Mouse (Mus musculus) forebrain, embryonic 15.5 days (tissue): ENCODE results near the gene Wdr4. TPM values are rescaled to one million over a fixed set of nuclear protein-coding genes. Genes with fewer than 3 reads are reported as not detected.

ENCODE experiments used
- ATAC-seq: fragments of 200-750 bp; cut with Nextera tagmentation; replicated peaks from 2 replicates; pipeline ENCODE4 v1.8.0; 2017; ENCODE audit warnings: mild to moderate bottlenecking, moderate TSS enrichment, moderate library complexity
- H3K27ac ChIP-seq: fragments of 300-500 bp; sonication (generic); replicated peaks from 2 replicates; pipeline ENCODE4 v1.5.1; 2015; ENCODE audit warnings: mild to moderate bottlenecking, inconsistent platforms
- H3K27me3 ChIP-seq: fragments of 300-500 bp; sonication (generic); 2 replicates; pipeline ENCODE4 v1.6.1; 2015; ENCODE audit warnings: inconsistent platforms
- H3K36me3 ChIP-seq: fragments of 300-500 bp; sonication (generic); 2 replicates; pipeline ENCODE4 v1.6.1; 2015; ENCODE audit warnings: mild to moderate bottlenecking, inconsistent platforms
- H3K4me1 ChIP-seq: fragments of 300-500 bp; sonication (generic); 2 replicates; pipeline ENCODE4 v1.6.1; 2015; ENCODE audit warnings: inconsistent platforms
- H3K4me2 ChIP-seq: fragments of 300-500 bp; sonication (generic); replicated peaks from 2 replicates; pipeline ENCODE4 v1.6.1; 2015; ENCODE audit warnings: mild to moderate bottlenecking, inconsistent platforms
- H3K4me3 ChIP-seq: fragments of 300-500 bp; sonication (generic); 2 replicates; pipeline ENCODE4 v1.5.1; 2015; ENCODE audit warnings: mild to moderate bottlenecking, inconsistent platforms
- H3K9ac ChIP-seq: fragments of 300-500 bp; sonication (generic); replicated peaks from 2 replicates; pipeline ENCODE4 v1.6.1; 2015; ENCODE audit warnings: mild to moderate bottlenecking, inconsistent platforms
- H3K9me3 ChIP-seq: fragments of 300-500 bp; sonication (generic); 2 replicates; pipeline ENCODE4 v1.6.1; 2016; ENCODE audit warnings: inconsistent platforms
- WGBS: fragments of 180-500 bp; shearing (Covaris S2); methylation state at CpG from one replicate; pipeline ENCODE4 v1.1.7; 2015; ENCODE audit warnings: mixed read lengths; 5-methylcytosine and 5-hydroxymethylcytosine counted together
- polyA plus RNA-seq: library from polyadenylated mRNA; unstranded; fragments of >200 nt; fragmentation: Nextera tagmentation; extraction: Ambion mirVana; gene quantifications from 2 replicates; pipeline ENCODE4 v1.2.1, GENCODE M21; 2015

The Wdr4 gene
- polyA plus RNA-seq, 1 experiment from 2014 or later: 41.5 TPM

DNA sequence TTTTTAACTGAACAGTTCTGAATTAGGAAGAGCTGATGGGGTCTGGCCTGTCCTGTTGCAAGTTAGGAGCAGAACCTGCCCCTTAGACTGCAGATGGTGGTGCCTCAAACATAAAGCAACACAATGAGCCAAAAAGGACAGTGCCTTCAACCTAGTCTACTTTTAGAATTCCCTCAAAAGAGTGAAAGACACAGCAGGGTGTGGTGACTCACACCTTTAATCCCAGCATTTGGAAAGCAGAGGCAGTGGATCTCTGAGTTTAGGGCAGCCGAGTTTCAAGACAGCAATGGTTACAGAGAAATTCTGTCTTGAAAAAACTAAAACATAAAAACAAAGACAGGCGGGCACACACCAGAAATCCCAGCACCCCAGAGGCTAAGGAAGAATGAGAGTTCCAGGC is 15.8 kb downstream of the Wdr4 start:
- H3K4me1 ChIP-seq: no peaks in the 10 kb centered on the region
- ATAC-seq: no peak
- H3K4me2 ChIP-seq: no peak overlapping the region
- no peak overlapping the region for H3K4me3 ChIP-seq
- H3K27me3 ChIP-seq: no peaks in the 10 kb centered on the region
- H3K9me3 ChIP-seq: no peaks in the 10 kb centered on the region
- no peak overlapping the region for H3K27ac ChIP-seq
- no peak overlapping the region for H3K9ac ChIP-seq
- WGBS: 69% methylated on average over 2 of the region's 2 CpGs
- H3K36me3 ChIP-seq: peaks cover 57% of the 10 kb centered on the region

DNA sequence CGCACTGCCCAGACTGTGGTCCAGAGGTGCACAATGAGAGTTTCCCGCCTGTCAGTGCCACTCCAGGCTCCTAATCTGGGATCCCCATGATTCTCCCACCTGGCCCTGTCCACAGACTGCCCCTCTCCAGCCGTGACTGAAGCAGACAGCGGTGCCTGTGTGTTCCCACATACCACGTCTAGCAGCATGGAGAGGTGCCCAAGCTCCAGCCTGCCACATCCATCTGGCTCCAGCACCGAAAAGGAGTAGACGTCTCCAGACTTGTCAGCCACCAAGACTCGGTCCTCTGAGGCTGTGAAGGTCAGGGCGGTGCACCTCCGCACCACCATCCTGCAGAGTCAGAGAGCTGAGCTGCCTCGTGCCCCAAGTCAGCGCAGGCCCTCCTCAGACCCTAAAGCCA is 16.4 kb downstream of the Wdr4 start:
- no peak overlapping the region for H3K4me2 ChIP-seq
- no peak for ATAC-seq
- H3K27ac ChIP-seq: no peak overlapping the region
- H3K27me3 ChIP-seq: no peaks in the 10 kb centered on the region
- no peak overlapping the region for H3K4me3 ChIP-seq
- H3K4me1 ChIP-seq: no peaks in the 10 kb centered on the region
- 94% methylated on average over 12 of the region's 12 CpGs for WGBS
- peaks cover 62% of the 10 kb centered on the region for H3K36me3 ChIP-seq
- H3K9me3 ChIP-seq: no peaks in the 10 kb centered on the region
- H3K9ac ChIP-seq: no peak overlapping the region

DNA sequence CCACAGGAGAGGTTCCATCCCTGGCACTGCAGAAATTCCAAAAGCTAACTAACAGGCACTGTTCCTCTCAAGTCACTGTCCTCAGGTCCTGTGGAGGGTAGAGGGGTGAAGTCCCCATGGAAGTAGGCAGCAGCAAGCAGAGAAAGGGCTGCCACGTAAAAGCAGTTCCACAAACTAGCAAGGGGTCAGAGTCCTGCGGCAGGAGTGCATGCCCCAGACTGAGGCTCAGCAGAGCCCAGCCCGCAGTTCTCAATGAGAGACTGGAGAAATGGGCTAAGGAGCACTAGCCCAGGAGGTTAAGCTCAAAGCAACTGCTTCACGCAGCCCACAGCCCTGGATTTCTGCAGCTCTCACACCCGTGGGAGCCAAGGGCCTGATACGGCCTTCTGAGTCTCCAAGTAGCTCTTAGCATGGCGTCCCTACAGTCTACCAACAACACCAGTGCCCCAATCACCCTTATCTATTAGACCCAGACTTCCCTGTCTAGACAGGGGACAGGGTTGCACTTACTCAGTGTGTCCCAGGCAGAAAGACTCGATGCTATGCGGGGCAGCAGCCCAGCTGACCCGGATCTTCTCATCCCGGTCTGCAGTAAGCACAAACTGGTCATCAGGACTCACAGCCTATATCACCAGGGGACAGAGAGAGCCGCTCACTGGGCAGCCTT is 17.4 kb downstream of the Wdr4 start:
- H3K4me2 ChIP-seq: no peak overlapping the region
- no peaks in the 10 kb centered on the region for H3K4me1 ChIP-seq
- no peak overlapping the region for H3K4me3 ChIP-seq
- WGBS: 94% methylated on average over 12 of the region's 12 CpGs
- H3K27me3 ChIP-seq: no peaks in the 10 kb centered on the region
- peaks cover 64% of the 10 kb centered on the region for H3K36me3 ChIP-seq
- ATAC-seq: no peak
- H3K9me3 ChIP-seq: no peaks in the 10 kb centered on the region
- H3K9ac ChIP-seq: no peak overlapping the region
- no peak overlapping the region for H3K27ac ChIP-seq

DNA sequence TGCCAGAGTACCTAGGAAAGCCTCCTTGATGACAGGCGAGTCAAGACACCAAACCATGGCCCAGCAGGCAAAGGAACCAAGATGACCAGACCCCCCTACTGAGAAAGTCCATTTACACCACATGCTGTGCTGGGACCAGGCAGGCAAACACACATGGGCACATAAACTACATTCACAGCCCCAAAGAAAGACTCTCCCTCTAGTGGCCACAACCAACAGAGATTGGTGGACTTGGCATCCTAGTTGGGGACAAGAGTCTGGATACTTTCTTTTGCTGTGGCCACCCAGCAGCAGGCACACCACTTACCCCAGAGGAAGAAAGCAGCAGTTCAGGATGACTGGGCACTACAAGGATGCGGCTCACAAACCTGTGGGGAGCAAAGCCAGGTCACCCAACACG is 18.9 kb downstream of the Wdr4 start:
- no peak overlapping the region for H3K9ac ChIP-seq
- no peaks in the 10 kb centered on the region for H3K9me3 ChIP-seq
- H3K27me3 ChIP-seq: no peaks in the 10 kb centered on the region
- no peak overlapping the region for H3K27ac ChIP-seq
- no peak for ATAC-seq
- H3K4me2 ChIP-seq: no peak overlapping the region
- H3K4me3 ChIP-seq: no peak overlapping the region
- WGBS: 97% methylated on average over 3 of the region's 3 CpGs
- peaks cover 68% of the 10 kb centered on the region for H3K36me3 ChIP-seq
- no peaks in the 10 kb centered on the region for H3K4me1 ChIP-seq

DNA sequence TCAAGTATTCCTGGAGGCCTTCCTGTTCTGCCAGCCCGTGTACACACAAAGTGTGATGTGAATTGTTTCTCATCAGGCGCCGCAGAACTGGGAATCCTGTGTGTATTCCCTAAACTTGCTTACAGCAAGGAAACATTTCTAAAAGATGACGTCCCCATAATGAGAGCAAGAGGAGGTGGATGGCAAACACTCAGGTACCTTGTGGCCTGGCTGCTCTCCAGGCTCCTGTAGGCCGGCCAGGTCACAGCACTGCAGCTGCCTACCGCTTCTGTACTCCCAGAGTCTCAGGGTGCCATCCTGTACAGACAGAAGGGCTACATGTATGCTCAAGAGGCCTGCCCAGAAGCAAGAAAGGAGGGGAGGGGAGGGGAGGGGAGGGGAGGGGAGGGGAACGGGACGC is 19.4 kb downstream of the Wdr4 start:
- Histone ChIP-seq H3K27me3 (no peaks in the 10 kb centered on the region), H3K36me3 (peaks cover 70% of the 10 kb centered on the region), H3K27ac (no peak overlapping the region), H3K4me1 (no peaks in the 10 kb centered on the region), H3K9me3 (no peaks in the 10 kb centered on the region), H3K4me2 (no peak overlapping the region), H3K9ac (no peak overlapping the region), H3K4me3 (no peak overlapping the region)
- WGBS: 94% methylated on average over 8 of the region's 8 CpGs
- ATAC-seq: no peak

DNA sequence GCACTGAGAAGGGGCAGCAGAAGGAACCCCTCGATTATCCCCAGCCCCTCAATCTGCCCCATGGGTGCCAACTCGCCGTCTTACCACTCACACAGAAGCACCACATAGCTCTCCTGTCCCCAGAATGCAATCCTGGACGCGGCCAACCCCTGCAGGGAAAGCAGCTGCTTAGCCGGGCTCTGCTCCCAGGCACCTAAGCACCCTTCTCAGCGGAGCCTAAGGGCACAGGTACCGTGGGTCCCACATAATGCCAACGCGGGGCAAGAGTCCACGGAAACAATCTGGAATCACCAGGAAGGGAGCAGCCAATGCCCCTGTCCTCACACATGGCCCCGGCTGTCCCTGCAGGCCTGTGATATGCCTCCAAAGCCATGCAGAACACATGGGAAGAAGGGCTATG is 20.1 kb downstream of the Wdr4 start:
- no peak overlapping the region for H3K27ac ChIP-seq
- H3K36me3 ChIP-seq: peaks cover 70% of the 10 kb centered on the region
- H3K9ac ChIP-seq: no peak overlapping the region
- no peaks in the 10 kb centered on the region for H3K4me1 ChIP-seq
- no peak for ATAC-seq
- no peak overlapping the region for H3K4me3 ChIP-seq
- H3K9me3 ChIP-seq: no peaks in the 10 kb centered on the region
- no peak overlapping the region for H3K4me2 ChIP-seq
- H3K27me3 ChIP-seq: no peaks in the 10 kb centered on the region
- 97% methylated on average over 12 of the region's 12 CpGs for WGBS

DNA sequence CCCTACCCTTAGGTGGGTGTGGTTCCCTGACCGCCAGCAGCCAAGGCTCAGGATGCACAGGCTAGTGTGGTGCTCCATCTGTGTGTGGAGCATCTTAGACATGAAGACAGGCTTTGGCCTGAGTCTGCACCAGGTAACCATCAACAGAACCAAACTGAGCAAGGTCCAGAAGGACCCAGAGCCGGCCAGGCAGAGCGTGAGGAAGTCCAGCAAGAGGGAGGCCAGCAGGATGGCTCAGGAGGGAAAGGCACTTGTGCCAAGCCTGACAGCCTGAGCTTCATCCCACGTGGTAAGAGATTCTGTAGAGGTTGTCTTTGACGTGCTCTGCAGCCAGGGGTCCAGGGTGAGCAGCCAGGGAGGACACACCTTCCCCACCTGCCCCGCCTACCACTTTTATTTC is 22.1 kb downstream of the Wdr4 start:
- H3K4me3 ChIP-seq: no peak overlapping the region
- H3K9me3 ChIP-seq: no peaks in the 10 kb centered on the region
- peaks cover 59% of the 10 kb centered on the region for H3K36me3 ChIP-seq
- H3K27me3 ChIP-seq: no peaks in the 10 kb centered on the region
- H3K4me2 ChIP-seq: no peak overlapping the region
- no peaks in the 10 kb centered on the region for H3K4me1 ChIP-seq
- H3K27ac ChIP-seq: no peak overlapping the region
- H3K9ac ChIP-seq: no peak overlapping the region
- no peak for ATAC-seq
- 91% methylated on average over 6 of the region's 6 CpGs for WGBS

DNA sequence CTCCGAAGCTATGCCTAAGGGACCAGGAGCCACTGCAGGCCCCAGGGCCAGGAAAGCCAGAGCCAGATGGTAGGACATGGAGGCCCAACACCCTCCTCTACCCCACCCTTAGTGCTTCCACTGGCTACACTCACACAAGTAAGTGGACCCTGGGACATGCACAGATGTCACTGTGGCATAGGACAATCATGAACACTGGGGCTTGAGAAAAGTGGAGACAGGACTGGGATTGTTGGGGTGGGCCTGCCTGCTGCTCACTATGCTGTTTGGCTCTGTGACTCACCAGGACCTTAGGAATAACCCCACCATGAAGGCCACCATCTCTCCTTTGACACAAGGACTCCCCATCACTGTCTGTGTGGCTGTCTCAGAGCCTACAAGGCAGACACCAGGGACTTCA is 24.8 kb downstream of the Wdr4 start:
- ATAC-seq: no peak
- Histone ChIP-seq H3K4me1 (0 out of 2 replicates have a peak, but pooled peaks cover 2% of the 10 kb centered on the region), H3K27me3 (no peaks in the 10 kb centered on the region), H3K4me3 (no peak overlapping the region), H3K4me2 (no peak overlapping the region), H3K9me3 (no peaks in the 10 kb centered on the region), H3K9ac (no peak overlapping the region), H3K36me3 (peaks cover 38% of the 10 kb centered on the region), H3K27ac (no peak overlapping the region)
- WGBS: 100% methylated on average over 1 of the region's 1 CpGs

DNA sequence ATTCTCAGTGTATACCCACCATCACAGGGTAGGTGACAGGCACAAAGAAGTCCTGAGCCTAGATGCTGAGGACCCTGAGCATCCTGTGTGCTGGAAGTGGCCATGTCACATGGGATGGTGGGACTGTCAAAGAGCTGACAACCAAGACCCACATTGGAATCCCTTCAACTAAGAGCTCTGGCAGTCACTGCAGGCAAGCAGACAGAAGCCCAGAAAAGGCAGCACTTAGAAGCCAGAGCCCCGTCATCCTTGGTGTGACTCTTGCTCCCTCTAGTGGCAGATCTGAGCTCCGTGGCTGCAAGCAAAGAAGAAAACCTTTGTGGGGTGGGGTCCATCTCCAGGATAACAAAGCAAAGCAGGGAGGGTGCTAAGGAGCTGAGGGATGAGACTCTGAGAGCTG is 27.4 kb downstream of the Wdr4 start:
- Histone ChIP-seq H3K27ac (no peak overlapping the region; the same call in 1 of the 2 replicates), H3K4me1 (0 out of 2 replicates have a peak, but pooled peaks cover 2% of the 10 kb centered on the region), H3K9me3 (no peaks in the 10 kb centered on the region), H3K4me3 (no peak overlapping the region), H3K27me3 (no peaks in the 10 kb centered on the region), H3K9ac (no peak overlapping the region), H3K36me3 (peaks cover 18% of the 10 kb centered on the region), H3K4me2 (no peak overlapping the region)
- ATAC-seq: peak; percentile 77
- WGBS: 3% methylated on average over 2 of the region's 2 CpGs

DNA sequence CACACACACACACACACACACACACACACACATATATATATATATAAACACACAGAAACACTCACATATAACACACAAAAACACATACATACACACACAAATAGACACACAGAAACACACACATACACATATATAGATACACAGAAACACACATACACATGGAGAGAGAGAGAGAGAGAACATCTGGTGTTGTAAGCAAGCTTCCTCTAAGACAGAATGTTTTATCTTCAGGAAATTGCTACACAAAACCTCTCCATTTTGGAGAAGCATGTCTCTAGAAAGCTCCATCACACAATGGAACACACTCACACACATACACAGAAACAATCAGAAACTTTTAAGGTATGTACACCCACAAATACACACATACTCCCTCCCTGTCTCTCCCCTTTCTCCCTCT is 28.4 kb downstream of the Wdr4 start:
- H3K9ac ChIP-seq: no peak overlapping the region
- ATAC-seq: no peak
- no peaks in the 10 kb centered on the region for H3K9me3 ChIP-seq
- no peak overlapping the region for H3K27ac ChIP-seq
- no peak overlapping the region for H3K4me2 ChIP-seq
- peaks cover 10% of the 10 kb centered on the region for H3K36me3 ChIP-seq
- H3K27me3 ChIP-seq: no peaks in the 10 kb centered on the region
- H3K4me1 ChIP-seq: peaks cover 2% of the 10 kb centered on the region; the same call in 1 of the 2 replicates
- no peak overlapping the region for H3K4me3 ChIP-seq

DNA sequence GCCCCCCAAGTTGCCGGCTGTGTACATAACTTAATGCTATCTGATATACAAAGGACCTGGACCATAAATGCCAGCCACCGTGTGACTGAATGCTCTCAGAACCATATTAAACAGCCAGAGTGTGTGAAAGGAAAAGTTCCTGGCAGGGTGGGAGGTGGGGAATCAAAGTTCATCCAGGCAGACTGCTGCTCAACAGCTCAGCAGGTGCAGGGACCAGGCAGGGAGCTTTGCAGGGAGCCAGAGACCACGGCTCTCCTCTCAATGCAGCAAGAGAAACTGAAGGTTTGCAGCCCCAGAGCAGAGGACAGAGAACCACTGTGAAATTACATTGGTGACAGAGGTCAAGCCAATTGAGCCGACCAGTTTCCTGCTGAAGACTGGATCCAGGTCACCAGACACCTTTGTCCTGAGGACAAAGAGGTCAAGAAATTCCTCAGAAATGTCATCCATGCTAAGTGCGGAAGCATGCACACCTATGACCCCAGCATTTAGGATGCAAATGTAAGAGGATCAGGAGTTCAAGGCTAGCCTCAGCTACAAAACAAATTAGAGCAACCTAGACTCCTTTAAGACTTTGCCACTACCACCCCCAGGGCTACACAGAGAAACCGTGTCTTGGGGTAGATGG is 32.2 kb downstream of the Wdr4 start:
- no peak overlapping the region for H3K4me2 ChIP-seq
- H3K4me3 ChIP-seq: no peak overlapping the region
- H3K27me3 ChIP-seq: no peaks in the 10 kb centered on the region
- ATAC-seq: no peak
- no peaks in the 10 kb centered on the region for H3K9me3 ChIP-seq
- H3K9ac ChIP-seq: no peak overlapping the region
- WGBS: 22% methylated on average over 6 of the region's 6 CpGs
- peaks cover under 1% of the 10 kb centered on the region; the same call in 1 of the 2 replicates for H3K4me1 ChIP-seq
- H3K36me3 ChIP-seq: no peaks in the 10 kb centered on the region
- H3K27ac ChIP-seq: 0 out of 2 replicates have a peak overlapping the region, but pooled peaks have one; percentile 8

DNA sequence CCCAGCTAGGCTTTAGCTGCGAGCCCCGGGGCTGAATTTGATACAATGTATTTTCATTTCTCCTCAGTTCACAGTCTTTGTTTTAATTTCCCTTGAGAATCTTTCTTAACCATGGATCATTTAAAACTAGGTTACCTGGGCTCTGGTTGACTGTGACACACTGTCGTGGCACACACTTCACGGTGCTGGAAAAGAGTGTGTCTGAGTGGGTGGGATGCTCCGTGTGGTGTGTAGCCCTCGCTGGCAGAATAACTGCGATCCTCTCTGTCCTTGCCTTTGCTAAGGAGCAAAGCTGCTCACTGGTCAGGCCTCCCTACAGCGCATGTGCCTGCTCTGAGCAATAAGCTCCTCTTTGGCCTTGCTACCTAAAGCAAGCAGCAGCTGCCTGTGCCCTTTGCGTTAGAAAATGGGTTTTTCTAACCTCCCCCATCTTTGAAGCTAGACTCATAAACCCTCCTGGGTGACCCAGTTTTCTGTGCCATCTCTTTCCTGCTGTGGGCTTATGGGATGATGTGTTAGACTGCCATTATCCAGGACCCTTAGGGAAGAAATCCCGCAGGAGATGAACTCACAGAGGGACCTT is 33.1 kb downstream of the Wdr4 start:
- no peak overlapping the region for H3K4me3 ChIP-seq
- no peak overlapping the region for H3K9ac ChIP-seq
- no peaks in the 10 kb centered on the region for H3K9me3 ChIP-seq
- 66% methylated on average over 10 of the region's 10 CpGs for WGBS
- H3K4me1 ChIP-seq: no peaks in the 10 kb centered on the region; the same call in 1 of the 2 replicates
- H3K4me2 ChIP-seq: no peak overlapping the region
- 0 out of 2 replicates have a peak overlapping the region, but pooled peaks have one; percentile 8 for H3K27ac ChIP-seq
- H3K27me3 ChIP-seq: no peaks in the 10 kb centered on the region
- no peaks in the 10 kb centered on the region for H3K36me3 ChIP-seq
- ATAC-seq: no peak
